Mouse (Mus musculus) heart, adult 18-20 months (tissue): ENCODE data around the gene Zfp428. TPM values are rescaled to one million over a fixed set of nuclear protein-coding genes. Genes with fewer than 3 reads are reported as not detected.
"Not testable (repeated sequence)": the region's sequence is repeated elsewhere in the genome, so short reads cannot be mapped to it uniquely, and the experiment has no call there.

ENCODE experiments used
- DNase-seq, 2 experiments: peaks; one replicate each; pipeline ENCODE4 v3.0.0; 2021 to 2022; ENCODE audit warnings: mixed read lengths in 1 of 2
- total RNA-seq, 2 experiments: library from RNA; stranded (reverse); gene quantifications; 2 replicates each; pipeline ENCODE4 v1.2.3; 2021

Zfp428 gene
- total RNA-seq, 2 experiments from 2014 or later, result 13.3 to 20.8 TPM

- DNase-seq, result not testable (repeated sequence)
Measured at GRCm38 (mm10) chr7:24520054-24520453, 13.2 kb downstream of the Zfp428 start.

- DNase-seq, result no peak
Measured at GRCm38 (mm10) chr7:24522805-24523204, 16.0 kb downstream of the Zfp428 start.

GRCm38 (mm10) chr7:24523723-24524122 is 16.9 kb downstream of the Zfp428 start:
- DNase-seq, result no peak

- no peak for DNase-seq
Measured at GRCm38 (mm10) chr7:24524978-24525377, 18.2 kb downstream of the Zfp428 start.

GRCm38 (mm10) chr7:24525686-24526420 is 19.0 kb downstream of the Zfp428 start:
- no peak for DNase-seq

- DNase-seq, result no peak
Measured at GRCm38 (mm10) chr7:24528861-24529260, 22.1 kb downstream of the Zfp428 start.

- DNase-seq, result no peak
Measured at GRCm38 (mm10) chr7:24529580-24529979, 22.8 kb downstream of the Zfp428 start.

GRCm38 (mm10) chr7:24530062-24530931 is 23.5 kb downstream of the Zfp428 start, which contains the start of gene Irgq:
TSS of gene Irgq (plus strand) at chr7:24530689.
- peak; percentile 99 for DNase-seq

GRCm38 (mm10) chr7:24531211-24531971 is 24.6 kb downstream of the Zfp428 start:
- peak; percentile 77 to 78 for DNase-seq

- DNase-seq, result no peak
Measured at GRCm38 (mm10) chr7:24533031-24533571, 26.3 kb downstream of the Zfp428 start.

GRCm38 (mm10) chr7:24533806-24534205 is 27.0 kb downstream of the Zfp428 start:
- DNase-seq, result no peak

GRCm38 (mm10) chr7:24534301-24534700 is 27.5 kb downstream of the Zfp428 start:
- no peak for DNase-seq

- no peak for DNase-seq
Measured at GRCm38 (mm10) chr7:24537081-24537480, 30.3 kb downstream of the Zfp428 start.

- no peak for DNase-seq
Measured at GRCm38 (mm10) chr7:24537591-24537990, 30.8 kb downstream of the Zfp428 start.

- DNase-seq, result peak in 1 of 2 experiments; percentile 22
Measured at GRCm38 (mm10) chr7:24538154-24538553, 31.3 kb downstream of the Zfp428 start.

- no peak for DNase-seq
Measured at GRCm38 (mm10) chr7:24538701-24539100, 31.9 kb downstream of the Zfp428 start.

- DNase-seq, result no peak
Measured at GRCm38 (mm10) chr7:24539686-24540085, 32.9 kb downstream of the Zfp428 start.

GRCm38 (mm10) chr7:24544506-24544905 is 37.7 kb downstream of the Zfp428 start:
- DNase-seq, result no peak

- DNase-seq, result peak in 1 of 2 experiments; percentile 19
Measured at GRCm38 (mm10) chr7:24546068-24546614, 39.3 kb downstream of the Zfp428 start, which contains the start of the genes Pinlyp and Xrcc1. TSS of gene Pinlyp (minus strand) at chr7:24546118. TSS of gene Xrcc1 (plus strand) at chr7:24546289.

- DNase-seq, result peak; percentile 99 to 100
Measured at GRCm38 (mm10) chr7:24546634-24547389, 40.0 kb downstream of the Zfp428 start.

- no peak for DNase-seq
Measured at GRCm38 (mm10) chr7:24547534-24548036, 40.8 kb downstream of the Zfp428 start.
